Mouse (Mus musculus) ES-E14 (cell line): ENCODE results near the gene 9430015G10Rik. TPM values are rescaled to one million over a fixed set of nuclear protein-coding genes. Genes with fewer than 3 reads are reported as not detected.

Experiments
- DNase-seq: peaks from one replicate; pipeline ENCODE4 v3.0.0-alpha.2; 2013; ENCODE audit warnings: low read depth, low spot score
- H3K27ac ChIP-seq: 2 replicates; pipeline ENCODE4 v1.5.1; 2012; ENCODE audit warnings: low read depth, mild to moderate bottlenecking, low read length, moderate library complexity, mixed read lengths; ENCODE audit not compliant: poor library complexity, insufficient read depth, severe bottlenecking
- H3K36me3 ChIP-seq: 2 replicates; pipeline ENCODE4 v1.6.1; 2012; ENCODE audit warnings: mild to moderate bottlenecking, low read length, moderate library complexity, mixed read lengths; ENCODE audit not compliant: control insufficient read depth, poor library complexity, insufficient read depth, severe bottlenecking
- H3K4me1 ChIP-seq, 2 experiments: fragments of 150-350 bp in 1 of 2; sonication (generic) in 1 of 2; 2 replicates each; pipeline ENCODE4 v1.6.1; 2012; ENCODE audit warnings: low read length in 2 of 2, mild to moderate bottlenecking in 1 of 2, mixed read lengths in 1 of 2; ENCODE audit not compliant: control insufficient read depth in 2 of 2, insufficient read depth in 2 of 2, poor library complexity in 1 of 2
- H3K4me3 ChIP-seq, 2 experiments: fragments of 150-350 bp in 1 of 2; sonication (generic) in 1 of 2; 2 replicates each; pipeline ENCODE4 v1.5.1; 2012; ENCODE audit warnings: low read length in 2 of 2, low read depth in 1 of 2, mild to moderate bottlenecking in 1 of 2, mixed read lengths in 1 of 2; ENCODE audit not compliant: insufficient read depth in 1 of 2, poor library complexity in 1 of 2, severe bottlenecking in 1 of 2
- H3K9ac ChIP-seq: 2 replicates; pipeline ENCODE4 v1.6.1; 2012; ENCODE audit warnings: low read depth, mild to moderate bottlenecking, low read length, mixed read lengths; ENCODE audit not compliant: poor library complexity, insufficient read depth, severe bottlenecking
- H3K9me3 ChIP-seq: fragments of 150-350 bp; sonication (generic); 2 replicates; pipeline ENCODE4 v1.6.1; 2012; ENCODE audit warnings: low read depth, mild to moderate bottlenecking, low read length; ENCODE audit not compliant: control insufficient read depth, insufficient read depth
- CHD2 ChIP-seq: IDR thresholded peaks from 2 replicates; pipeline ENCODE4 v1.6.1; 2014; ENCODE audit warnings: mild to moderate bottlenecking, low read depth, low read length, inconsistent platforms
- HCFC1 ChIP-seq: IDR thresholded peaks from 2 replicates; pipeline ENCODE4 v1.6.1; 2012; ENCODE audit warnings: low read length, inconsistent platforms, borderline replicate concordance; ENCODE audit not compliant: insufficient read depth
- MAFK ChIP-seq: IDR thresholded peaks from 2 replicates; pipeline ENCODE4 v1.6.1; 2014; ENCODE audit warnings: mild to moderate bottlenecking, low read depth, low read length, inconsistent platforms; ENCODE audit not compliant: insufficient read depth
- ZC3H11A ChIP-seq: IDR thresholded peaks from 2 replicates; pipeline ENCODE4 v1.6.1; 2012; ENCODE audit warnings: low read depth, mild to moderate bottlenecking, inconsistent platforms, low read length, borderline replicate concordance
- ZNF384 ChIP-seq: IDR thresholded peaks from 2 replicates; pipeline ENCODE4 v1.6.1; 2012; ENCODE audit warnings: low read depth, low read length, inconsistent platforms
- in situ Hi-C, 2 experiments: fragments of 600-800 bp; cut with MboI; formaldehyde crosslinking; loops; one replicate each; pipeline ENCODE4 v1.15.1; 2025; ENCODE audit warnings: low sequenced_read_pairs in 2 of 2, inconsistent platforms in 1 of 2; ENCODE audit not compliant: unreplicated experiment in 2 of 2
- total RNA-seq: library from RNA; depleted of rRNA; stranded (reverse); fragments of 300-350 nt; gene quantifications from 2 replicates; pipeline ENCODE4 v1.2.3, GENCODE M21; 2012

The 9430015G10Rik gene
- total RNA-seq, 1 experiment = 83.4 TPM

GRCm38 (mm10) chr4:156084096-156084879, 25.5 kb upstream of the 9430015G10Rik start:
- no peak for TF ChIP-seq ZC3H11A
- TF ChIP-seq ZNF384 = no peak
- TF ChIP-seq CHD2 = no peak
- no peak for TF ChIP-seq HCFC1
- TF ChIP-seq MAFK = no peak
- in situ Hi-C loops = no loop called here
- Histone ChIP-seq H3K4me3 (no peak overlapping the region), H3K27ac (no peak overlapping the region), H3K4me1 (no peaks in the 10 kb centered on the region), H3K9ac (no peak overlapping the region), H3K9me3 (no peaks in the 10 kb centered on the region), H3K36me3 (no peaks in the 10 kb centered on the region)
- DNase-seq = no peak

GRCm38 (mm10) chr4:156085256-156085655, 24.5 kb upstream of the 9430015G10Rik start:
- Histone ChIP-seq H3K36me3 (no peaks in the 10 kb centered on the region), H3K9ac (no peak overlapping the region), H3K9me3 (no peaks in the 10 kb centered on the region), H3K4me3 (no peak overlapping the region), H3K4me1 (no peaks in the 10 kb centered on the region), H3K27ac (no peak overlapping the region)
- TF ChIP-seq CHD2 = no peak
- TF ChIP-seq ZC3H11A = no peak
- TF ChIP-seq HCFC1 = no peak
- TF ChIP-seq ZNF384 = no peak
- no peak for TF ChIP-seq MAFK
- DNase-seq = no peak
- in situ Hi-C loops = no loop called here

- Histone ChIP-seq H3K27ac (no peak overlapping the region), H3K9ac (no peak overlapping the region), H3K9me3 (no peaks in the 10 kb centered on the region), H3K4me1 (no peaks in the 10 kb centered on the region), H3K4me3 (no peak overlapping the region), H3K36me3 (no peaks in the 10 kb centered on the region)
- TF ChIP-seq MAFK (no peak), ZC3H11A (no peak), ZNF384 (no peak), CHD2 (no peak), HCFC1 (no peak)
- no peak for DNase-seq
- in situ Hi-C loops = no loop called here
These were observed 22.2 kb upstream of the 9430015G10Rik start for GRCm38 (mm10) chr4:156087398-156088087.

- in situ Hi-C loops = no loop called here
- H3K27ac ChIP-seq = no peak overlapping the region
- no peaks in the 10 kb centered on the region for H3K36me3 ChIP-seq
- DNase-seq = no peak
- TF ChIP-seq CHD2 = no peak
- TF ChIP-seq HCFC1 = no peak
- no peak for TF ChIP-seq MAFK
- TF ChIP-seq ZNF384 = no peak
- no peak for TF ChIP-seq ZC3H11A
- no peaks in the 10 kb centered on the region for H3K4me1 ChIP-seq
- no peak overlapping the region for H3K9ac ChIP-seq
- H3K9me3 ChIP-seq = no peaks in the 10 kb centered on the region
- no peak overlapping the region for H3K4me3 ChIP-seq
These were observed 18.5 kb upstream of the 9430015G10Rik start for GRCm38 (mm10) chr4:156091236-156091635.
